Mouse (Mus musculus) forebrain, embryonic 14.5 days (tissue): ENCODE measurements at regions not wholly inside any gene's neighbourhood (a gene's known extent, or its start where the extent isn't known, plus 50 kb on each side); places are given as distances from the start of the nearest gene placed in this dataset.

Source experiments
- ATAC-seq: fragments of 200-750 bp; cut with Nextera tagmentation; 2 replicates; pipeline ENCODE4 v1.8.0; 2017; ENCODE audit warnings: mild to moderate bottlenecking, moderate library complexity
- DNase-seq: peaks from one replicate; pipeline ENCODE4 v3.0.0-alpha.2; 2015; ENCODE audit warnings: low spot score
- H3K27ac ChIP-seq: fragments of 300-500 bp; sonication (generic); 2 replicates; pipeline ENCODE4 v1.5.1; 2014; ENCODE audit warnings: low read depth, mild to moderate bottlenecking, control low read depth, low read length, moderate library complexity
- H3K27me3 ChIP-seq: fragments of 300-500 bp; sonication (generic); replicated peaks from 2 replicates; pipeline ENCODE4 v1.6.1; 2014; ENCODE audit warnings: low read length, control low read depth, mixed read lengths; ENCODE audit not compliant: control insufficient read depth, insufficient read depth
- H3K36me3 ChIP-seq: fragments of 300-500 bp; sonication (generic); 2 replicates; pipeline ENCODE4 v1.6.1; 2014; ENCODE audit warnings: low read length, control low read depth; ENCODE audit not compliant: control insufficient read depth, insufficient read depth
- H3K4me1 ChIP-seq: fragments of 300-500 bp; sonication (generic); 2 replicates; pipeline ENCODE4 v1.6.1; 2014; ENCODE audit warnings: antibody characterized with exemption, low read length, control low read depth; ENCODE audit not compliant: control insufficient read depth, insufficient read depth
- H3K4me2 ChIP-seq: fragments of 300-500 bp; sonication (generic); 2 replicates; pipeline ENCODE4 v1.6.1; 2014; ENCODE audit warnings: mild to moderate bottlenecking, control low read depth, low read length
- H3K4me3 ChIP-seq: fragments of 300-500 bp; sonication (generic); 2 replicates; pipeline ENCODE4 v1.5.1; 2014; ENCODE audit warnings: low read depth, low read length, control low read depth
- H3K9ac ChIP-seq: fragments of 300-500 bp; sonication (generic); 2 replicates; pipeline ENCODE4 v1.6.1; 2014; ENCODE audit warnings: mild to moderate bottlenecking, low read length, control low read depth, moderate library complexity
- H3K9me3 ChIP-seq: fragments of 300-500 bp; sonication (generic); replicated peaks from 2 replicates; pipeline ENCODE4 v1.6.1; 2016; ENCODE audit warnings: low read length, control low read depth, mixed read lengths; ENCODE audit not compliant: control insufficient read depth
- WGBS: fragments of 180-500 bp; shearing (Covaris S2); extraction: QIAGEN DNeasy Blood & Tissue Kit; methylation state at CpG from one replicate; pipeline ENCODE4 v1.1.7; 2014; 5-methylcytosine and 5-hydroxymethylcytosine counted together

DNA sequence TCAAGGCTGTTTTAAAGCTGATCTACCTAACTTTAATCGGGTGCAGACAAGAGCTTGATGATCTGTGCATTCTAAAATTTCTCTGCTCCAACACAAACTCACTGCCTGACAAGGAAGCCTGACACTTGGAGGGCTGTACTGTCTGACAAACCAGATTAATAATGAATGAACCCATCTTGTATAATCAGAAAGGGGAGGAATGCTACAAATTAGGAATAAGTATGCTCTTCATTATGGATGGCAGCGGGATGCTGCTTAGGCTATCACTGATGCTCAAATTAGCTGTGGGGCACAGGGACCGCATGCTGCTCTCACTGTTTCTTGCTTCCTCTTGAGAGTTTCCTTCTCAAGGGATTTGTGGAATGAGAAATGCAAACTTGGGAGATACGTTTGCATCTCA is 213.8 kb upstream of the Veph1 start:
- Histone ChIP-seq H3K4me1 (no peaks in the 10 kb centered on the region), H3K9ac (no peak overlapping the region), H3K4me2 (no peak overlapping the region), H3K9me3 (no peaks in the 10 kb centered on the region), H3K27ac (no peak overlapping the region), H3K36me3 (no peaks in the 10 kb centered on the region), H3K27me3 (no peaks in the 10 kb centered on the region), H3K4me3 (no peak overlapping the region)
- ATAC-seq (no peak), DNase-seq (no peak)
- WGBS = 79% methylated on average over 4 of the region's 4 CpGs

- ATAC-seq = no peak
- DNase-seq = no peak
- no peaks in the 10 kb centered on the region for H3K27me3 ChIP-seq
- no peak overlapping the region for H3K4me3 ChIP-seq
- H3K36me3 ChIP-seq = no peaks in the 10 kb centered on the region
- H3K4me2 ChIP-seq = no peak overlapping the region
- H3K27ac ChIP-seq = no peak overlapping the region
- no peaks in the 10 kb centered on the region for H3K9me3 ChIP-seq
- no peak overlapping the region for H3K9ac ChIP-seq
- no peaks in the 10 kb centered on the region for H3K4me1 ChIP-seq
These were observed 209.5 kb upstream of the Veph1 start for GRCm38 (mm10) chr3:66506125-66506524.

GRCm38 (mm10) chr3:66505476-66506076 is 208.9 kb upstream of the Veph1 start:
- H3K27ac ChIP-seq = no peak overlapping the region
- no peaks in the 10 kb centered on the region for H3K36me3 ChIP-seq
- no peak overlapping the region for H3K9ac ChIP-seq
- 29% methylated on average over 6 of the region's 6 CpGs for WGBS
- H3K4me2 ChIP-seq = no peak overlapping the region
- no peaks in the 10 kb centered on the region for H3K27me3 ChIP-seq
- no peaks in the 10 kb centered on the region for H3K9me3 ChIP-seq
- ATAC-seq (no peak), DNase-seq (peak; percentile 8)
- H3K4me1 ChIP-seq = no peaks in the 10 kb centered on the region
- no peak overlapping the region for H3K4me3 ChIP-seq

DNA sequence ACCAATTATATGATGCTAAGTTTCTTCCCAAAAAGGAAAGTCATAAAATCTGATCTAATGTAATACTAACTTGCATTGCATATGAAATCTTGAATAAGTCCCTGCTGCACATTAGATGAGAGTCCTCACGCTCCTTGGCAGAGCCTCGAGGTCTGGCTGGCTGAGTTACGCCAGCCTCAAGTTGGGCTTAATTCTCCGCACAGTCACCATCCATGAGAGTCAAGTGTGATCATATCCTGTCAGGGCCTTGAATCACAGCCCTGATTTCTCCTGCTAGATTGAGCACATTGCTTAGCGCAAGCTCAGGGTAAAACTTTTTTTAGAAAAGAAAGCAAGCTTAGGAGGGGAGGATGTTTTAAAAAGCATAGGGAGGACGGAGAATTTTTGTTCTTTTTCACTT is 208.1 kb upstream of the Veph1 start:
- Histone ChIP-seq H3K4me2 (no peak overlapping the region), H3K4me3 (no peak overlapping the region), H3K27ac (no peak overlapping the region), H3K9me3 (no peaks in the 10 kb centered on the region), H3K4me1 (no peaks in the 10 kb centered on the region), H3K27me3 (no peaks in the 10 kb centered on the region), H3K9ac (no peak overlapping the region), H3K36me3 (no peaks in the 10 kb centered on the region)
- DNase-seq (peak; percentile 6), ATAC-seq (no peak)
- 48% methylated on average over 6 of the region's 6 CpGs for WGBS

- ATAC-seq = no peak
- Histone ChIP-seq H3K4me1 (no peaks in the 10 kb centered on the region), H3K4me3 (no peak overlapping the region), H3K27me3 (no peaks in the 10 kb centered on the region), H3K9ac (no peak overlapping the region), H3K4me2 (no peak overlapping the region), H3K9me3 (no peaks in the 10 kb centered on the region), H3K27ac (no peak overlapping the region), H3K36me3 (no peaks in the 10 kb centered on the region)
- no peak for DNase-seq
- 92% methylated on average over 3 of the region's 3 CpGs for WGBS
These were observed 207.0 kb upstream of the Veph1 start for GRCm38 (mm10) chr3:66503615-66504014.

- Histone ChIP-seq H3K4me1 (no peaks in the 10 kb centered on the region), H3K9ac (no peak overlapping the region), H3K27ac (no peak overlapping the region), H3K36me3 (no peaks in the 10 kb centered on the region), H3K9me3 (no peaks in the 10 kb centered on the region), H3K4me3 (no peak overlapping the region), H3K4me2 (no peak overlapping the region), H3K27me3 (no peaks in the 10 kb centered on the region)
- ATAC-seq (no peak), DNase-seq (no peak)
- WGBS = 69% methylated on average over 4 of the region's 4 CpGs
These were observed 205.2 kb upstream of the Veph1 start for GRCm38 (mm10) chr3:66501865-66502264.

- Histone ChIP-seq H3K4me1 (no peaks in the 10 kb centered on the region), H3K4me3 (no peak overlapping the region), H3K27me3 (0 out of 2 replicates have a peak, but pooled peaks cover 3% of the 10 kb centered on the region), H3K36me3 (no peaks in the 10 kb centered on the region), H3K27ac (no peak overlapping the region), H3K4me2 (no peak overlapping the region), H3K9ac (no peak overlapping the region), H3K9me3 (no peaks in the 10 kb centered on the region)
- DNase-seq = no peak
- 77% methylated on average over 2 of the region's 2 CpGs for WGBS
- no peak for ATAC-seq
These were observed 197.9 kb upstream of the Veph1 start for GRCm38 (mm10) chr3:66494442-66495113.

DNA sequence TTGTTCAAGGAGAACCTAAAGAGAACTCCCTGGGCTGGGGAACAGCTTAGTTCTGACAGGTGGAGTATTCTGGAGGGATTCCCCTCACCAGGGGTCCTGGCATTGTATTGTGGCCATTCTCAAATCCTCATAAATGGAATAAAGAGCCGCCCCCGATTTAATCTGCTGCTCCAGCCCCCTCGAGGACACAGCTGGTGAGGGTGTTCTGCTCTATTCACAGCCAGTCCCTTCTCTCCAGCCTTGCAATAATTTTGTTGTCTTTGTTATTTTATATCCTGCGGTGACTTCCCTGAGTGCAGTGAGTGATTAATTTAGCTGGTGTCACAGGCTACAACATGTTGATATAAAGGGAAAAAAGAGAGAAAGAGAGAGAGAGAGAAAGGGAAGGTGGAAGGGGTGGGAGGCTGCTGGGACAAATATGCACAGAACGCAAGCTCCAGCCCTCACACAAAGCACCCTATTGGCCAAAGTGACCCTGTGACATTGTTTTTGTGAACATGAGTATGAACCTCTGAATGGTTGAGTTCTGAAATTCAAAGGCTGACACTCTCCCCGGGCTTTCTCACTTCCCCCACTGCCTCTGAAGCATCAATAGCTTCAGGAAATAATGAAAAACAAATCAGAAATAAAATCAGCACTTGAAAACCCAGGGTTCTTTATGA is 194.2 kb upstream of the Veph1 start:
- WGBS = 4% methylated on average over 6 of the region's 6 CpGs
- Histone ChIP-seq H3K27me3 (0 out of 2 replicates have a peak, but pooled peaks cover 3% of the 10 kb centered on the region), H3K4me1 (peaks cover 5% of the 10 kb centered on the region; the same call in 1 of the 2 replicates), H3K27ac (no peak overlapping the region), H3K36me3 (no peaks in the 10 kb centered on the region), H3K4me2 (no peak overlapping the region), H3K9me3 (no peaks in the 10 kb centered on the region), H3K9ac (no peak overlapping the region), H3K4me3 (no peak overlapping the region)
- DNase-seq (peak; percentile 24), ATAC-seq (no peak; the same call in 1 of the 2 replicates)

GRCm38 (mm10) chr3:66488724-66489123 is 192.1 kb upstream of the Veph1 start:
- H3K4me1 ChIP-seq = peaks cover 5% of the 10 kb centered on the region; the same call in 1 of the 2 replicates
- WGBS = 7% methylated on average over 7 of the region's 7 CpGs
- ATAC-seq (peak; percentile 42; the same call in 1 of the 2 replicates), DNase-seq (peak; percentile 42)
- no peak overlapping the region for H3K4me3 ChIP-seq
- no peak overlapping the region for H3K27ac ChIP-seq
- no peaks in the 10 kb centered on the region for H3K36me3 ChIP-seq
- no peak overlapping the region for H3K4me2 ChIP-seq
- H3K27me3 ChIP-seq = 0 out of 2 replicates have a peak, but pooled peaks cover 3% of the 10 kb centered on the region
- no peak overlapping the region for H3K9ac ChIP-seq
- no peaks in the 10 kb centered on the region for H3K9me3 ChIP-seq
